Comparison of ENCODE assay signal across 10 mouse cellular contexts in the genomic region with DNA sequence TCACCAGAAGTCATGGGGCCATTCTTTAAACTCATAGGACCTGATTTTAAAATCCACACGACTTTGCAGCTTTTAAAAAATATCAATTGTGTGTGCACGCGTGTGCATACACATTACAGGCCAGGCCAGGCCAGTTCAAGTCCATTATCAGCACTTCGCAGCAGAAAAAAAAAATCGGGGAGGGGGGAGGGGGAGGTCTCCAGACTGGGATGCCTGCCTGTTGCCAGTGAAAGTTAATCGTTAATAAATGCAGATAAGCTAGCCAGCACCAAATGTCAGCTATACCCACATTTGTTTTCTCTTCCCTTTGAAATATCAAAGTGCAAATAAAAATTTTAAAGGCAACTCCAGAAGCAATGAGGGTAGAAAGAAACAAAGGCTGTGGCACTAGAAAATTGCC. TPM values are rescaled to one million over a fixed set of nuclear protein-coding genes. Genes with fewer than 3 reads are reported as not detected.
A peak's percentile ranks its signal among the peaks of the same experiment; 100 is the strongest.
DNase-seq lines count a peak whose midpoint lies in the region; ATAC-seq and TF ChIP-seq lines count a peak whose summit lies in the region.
"Had no signal": no experiment of that assay in that cellular context is flagged by ENCODE, and none has a peak within 500 bp of the region (broad histone marks: within the 10 kb centered on the region; RNA-seq: fewer than 3 reads in every experiment).

No protein-coding gene starts in this region.

- peaks cover 4% of the 10 kb centered on the region; the same call in 1 of the 2 replicates for H3K27me3 ChIP-seq in limb, embryonic 13.5 days
- peaks cover 48% of the 10 kb centered on the region for H3K27me3 ChIP-seq in limb, embryonic 10.5 days (ENCODE audit: low read depth, poor library complexity, severe bottlenecking)
- H3K27me3 ChIP-seq in forebrain, embryonic 13.5 days = no peaks in the 10 kb centered on the region
- no peaks in the 10 kb centered on the region for H3K27me3 ChIP-seq in liver, adult 2 months (ENCODE audit: control insufficient read depth, insufficient read depth, low read length)
- no peaks in the 10 kb centered on the region for H3K27me3 ChIP-seq in neural tube, embryonic 14.5 days (ENCODE audit: control insufficient read depth, insufficient read depth, low read length)

- WGBS in limb, embryonic 13.5 days = 33% methylated on average over 6 of the region's 6 CpGs
- 47% methylated on average over 6 of the region's 6 CpGs for WGBS in limb, embryonic 10.5 days
- WGBS in forebrain, embryonic 13.5 days = 23% methylated on average over 6 of the region's 6 CpGs
- 11% methylated on average over 6 of the region's 6 CpGs for WGBS in liver, adult 2 months
- WGBS in neural tube, embryonic 14.5 days = 28% methylated on average over 6 of the region's 6 CpGs

- no peaks in the 10 kb centered on the region for H3K9me3 ChIP-seq in limb, embryonic 13.5 days
- no peaks in the 10 kb centered on the region for H3K9me3 ChIP-seq in limb, embryonic 10.5 days (replicated peaks)
- H3K9me3 ChIP-seq in forebrain, embryonic 13.5 days (replicated peaks) = no peaks in the 10 kb centered on the region
- no peaks in the 10 kb centered on the region for H3K9me3 ChIP-seq in neural tube, embryonic 14.5 days (ENCODE audit: control insufficient read depth, low read length)

- H3K79me2 ChIP-seq in liver, adult 2 months (ENCODE audit: control insufficient read depth, insufficient read depth, low read length) = peaks cover 7% of the 10 kb centered on the region; the same call in 1 of the 2 replicates

- no peaks in the 10 kb centered on the region for H3K36me3 ChIP-seq in limb, embryonic 13.5 days
- no peaks in the 10 kb centered on the region for H3K36me3 ChIP-seq in limb, embryonic 10.5 days
- no peaks in the 10 kb centered on the region for H3K36me3 ChIP-seq in forebrain, embryonic 13.5 days (ENCODE audit: poor library complexity, severe bottlenecking)
- no peaks in the 10 kb centered on the region for H3K36me3 ChIP-seq in liver, adult 2 months (ENCODE audit: control insufficient read depth, insufficient read depth, low read length)
- no peaks in the 10 kb centered on the region for H3K36me3 ChIP-seq in neural tube, embryonic 14.5 days (ENCODE audit: control insufficient read depth, insufficient read depth, low read length)

- DNase-seq in limb, embryonic 10.5 days (ENCODE audit: low spot score) = no peak
- DNase-seq in liver, adult 2 months (ENCODE audit: extremely low read depth, low read depth, low spot score) = peak; percentile 83
- DNase-seq in adrenal gland, postnatal 4 days (ENCODE audit: low spot score in 2 of 2) = no peak
- no peak for DNase-seq in cerebellum, adult 11-12 months
- DNase-seq: lung, postnatal 4 days; thymus, adult 2 months had no signal

- TF ChIP-seq POLR2A in liver, adult 2 months (IDR thresholded peaks at IDR 0.05; ENCODE audit: extremely low read depth, insufficient read depth, low read length) = no peak

- H3K9ac ChIP-seq in limb, embryonic 13.5 days = no peak overlapping the region
- H3K9ac ChIP-seq in forebrain, embryonic 13.5 days = no peak overlapping the region
- no peak overlapping the region for H3K9ac ChIP-seq in liver, adult 2 months (ENCODE audit: low read depth, low read length)
- no peak overlapping the region for H3K9ac ChIP-seq in neural tube, embryonic 14.5 days (replicated peaks; ENCODE audit: low read depth, low read length)

- no peak overlapping the region for H3K4me3 ChIP-seq in limb, embryonic 13.5 days
- H3K4me3 ChIP-seq in limb, embryonic 10.5 days = no peak overlapping the region
- H3K4me3 ChIP-seq in forebrain, embryonic 13.5 days = no peak overlapping the region
- no peak overlapping the region for H3K4me3 ChIP-seq in liver, adult 2 months (ENCODE audit: insufficient read depth, low read depth, low read length)
- H3K4me3 ChIP-seq in neural tube, embryonic 14.5 days (ENCODE audit: low read depth, low read length) = no peak overlapping the region

- 0 out of 2 replicates have a peak overlapping the region, but pooled peaks have one; percentile 11 for H3K4me2 ChIP-seq in limb, embryonic 13.5 days (replicated peaks)
- peak overlapping the region; percentile 60 for H3K4me2 ChIP-seq in forebrain, embryonic 13.5 days
- H3K4me2 ChIP-seq in neural tube, embryonic 14.5 days (ENCODE audit: low read depth, low read length) = peak overlapping the region; percentile 27; the same call in 1 of the 2 replicates

- H3K4me1 ChIP-seq in limb, embryonic 13.5 days = peaks cover 2% of the 10 kb centered on the region
- peaks cover 15% of the 10 kb centered on the region for H3K4me1 ChIP-seq in limb, embryonic 10.5 days
- H3K4me1 ChIP-seq in forebrain, embryonic 13.5 days = peaks cover 8% of the 10 kb centered on the region; the same call in 1 of the 2 replicates
- peaks cover 8% of the 10 kb centered on the region; the same call in 1 of the 2 replicates for H3K4me1 ChIP-seq in liver, adult 2 months (ENCODE audit: control insufficient read depth, insufficient read depth, low read length)
- peaks cover 3% of the 10 kb centered on the region; the same call in 1 of the 2 replicates for H3K4me1 ChIP-seq in neural tube, embryonic 14.5 days (ENCODE audit: control insufficient read depth, insufficient read depth, low read length)

- no peak overlapping the region for H3K27ac ChIP-seq in limb, embryonic 13.5 days
- H3K27ac ChIP-seq in limb, embryonic 10.5 days = no peak overlapping the region
- no peak overlapping the region for H3K27ac ChIP-seq in forebrain, embryonic 13.5 days
- no peak overlapping the region; the same call in 1 of the 2 replicates for H3K27ac ChIP-seq in liver, adult 2 months (replicated peaks; ENCODE audit: insufficient read depth, low read depth, low read length)
- H3K27ac ChIP-seq in neural tube, embryonic 14.5 days (ENCODE audit: low read depth, low read length) = no peak overlapping the region

- no peak for ATAC-seq in limb, embryonic 13.5 days (ENCODE audit: low FRiP score, low read depth)
- no peak for ATAC-seq in forebrain, embryonic 13.5 days
- no peak for ATAC-seq in neural tube, embryonic 14.5 days (ENCODE audit: low read depth)
- ATAC-seq: activated CD4-positive, CD25-positive, alpha-beta regulatory T cell, adult 4 months had no signal

- no peak for TF ChIP-seq CTCF in liver, adult 2 months (IDR thresholded peaks at IDR 0.05; ENCODE audit: low read depth, low read length)

RNA-seq across cellular contexts. Expression of a gene that starts 5.6 kb away (rescaled TPM):
- 24.2 and 26.7 TPM in 2 replicates for polyA plus RNA-seq in limb, embryonic 13.5 days (2015; fragmentation: Nextera tagmentation; extraction: Ambion mirVana)
- 21.9 and 26.1 TPM in 2 replicates for polyA plus RNA-seq in limb, embryonic 10.5 days (2016; fragmentation: Nextera tagmentation; extraction: Ambion mirVana)
- polyA plus RNA-seq in forebrain, embryonic 13.5 days (2015; fragmentation: Nextera tagmentation; extraction: Ambion mirVana) = 74.8 and 77.8 TPM in 2 replicates
- total RNA-seq in liver, adult 2 months (2014; rRNA removed) = 31.1 and 37.0 TPM in 2 replicates
- polyA plus RNA-seq in liver, adult 2 months (2012; rRNA removed) = 66.0 and 70.1 TPM in 2 replicates
- 73.4 and 80.9 TPM in 2 replicates for polyA plus RNA-seq in neural tube, embryonic 14.5 days (2014; fragmentation: Nextera tagmentation; extraction: Ambion mirVana)
- total RNA-seq in adrenal gland, postnatal 4 days (2021) = 10 to 100 TPM; 62.8 to 63.4 TPM
